Mouse (Mus musculus) testis, adult 2 months (tissue): ENCODE results near the gene Atg16l2.

ENCODE experiments used
- CTCF ChIP-seq: fragments of 200-500 bp; IDR thresholded peaks from 2 replicates; pipeline ENCODE4 v1.5.1; 2012; ENCODE audit warnings: low read depth, mild to moderate bottlenecking, inconsistent platforms, low read length, moderate library complexity; ENCODE audit not compliant: control insufficient read depth, insufficient read depth, insufficient replicate concordance
- POLR2A ChIP-seq: fragments of 200-500 bp; IDR thresholded peaks from 2 replicates; pipeline ENCODE4 v1.6.1; 2012; ENCODE audit warnings: low read depth, mild to moderate bottlenecking, inconsistent platforms, low read length, moderate library complexity; ENCODE audit not compliant: control insufficient read depth

GRCm38 (mm10) chr7:101321218-101321827 is 19.3 kb upstream of the Atg16l2 start:
- TF ChIP-seq CTCF, result no peak
- TF ChIP-seq POLR2A, result no peak
